Mouse (Mus musculus) hematopoietic stem cell, adult 5-6 weeks (primary cell): ENCODE measurements around the gene Mbnl2. TPM values are rescaled to one million over a fixed set of nuclear protein-coding genes. Genes with fewer than 3 reads are reported as not detected.
A peak's percentile ranks its signal among the peaks of the same experiment; 100 is the strongest.

ENCODE experiments used
- ATAC-seq, 2 experiments: fragments of 125-278 bp in 1 of 2; replicated peaks in 1 of 2; 2 replicates each; pipeline ENCODE4 v1.8.0; 2016 to 2017; ENCODE audit warnings: inconsistent platforms in 2 of 2, mild to moderate bottlenecking in 2 of 2, moderate number of reproducible peaks in 2 of 2, low read depth in 1 of 2, moderate TSS enrichment in 1 of 2; ENCODE audit not compliant: low FRiP score in 2 of 2, poor library complexity in 2 of 2, severe bottlenecking in 2 of 2, insufficient read depth in 1 of 2, low TSS enrichment in 1 of 2
- total RNA-seq: library from RNA; stranded (forward); fragments of 172-1452, 232-1000 nt; gene quantifications from 2 replicates; pipeline ENCODE4 v1.2.3, GENCODE M21; 2017

The Mbnl2 gene
- total RNA-seq, 1 experiment from 2014 or later = 78.6 TPM

DNA sequence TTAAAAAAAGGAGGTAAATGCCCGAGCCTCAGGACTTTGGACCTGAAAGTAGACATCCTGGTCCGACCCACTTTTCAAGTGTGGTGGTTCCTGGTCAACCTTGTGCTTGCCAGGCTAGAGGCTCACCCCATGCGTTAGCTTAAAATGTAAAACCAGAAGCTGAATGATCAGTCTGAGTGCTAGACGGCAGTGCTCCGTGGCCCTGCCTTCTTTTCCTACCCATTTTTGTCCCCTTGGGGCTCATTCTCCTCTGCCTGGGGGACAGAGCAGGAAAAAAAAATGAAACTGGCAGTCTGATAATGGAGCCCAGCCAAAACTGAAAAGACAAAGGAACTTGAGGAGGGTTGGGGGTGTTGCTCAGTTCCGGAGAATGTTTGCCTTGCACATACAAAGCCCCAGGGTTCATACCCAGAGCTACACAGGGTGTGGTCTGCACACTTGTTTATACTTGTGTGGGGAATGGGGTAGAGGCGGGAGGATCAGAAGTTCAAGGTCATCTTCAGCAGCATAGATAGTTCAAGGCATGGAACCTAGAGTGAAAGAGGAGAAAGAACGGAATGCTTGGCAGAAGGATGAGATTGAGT lies 87.0 kb downstream of the Mbnl2 start:
- ATAC-seq = peak in 1 of 2 experiments; percentile 33; a peak in 1 of 4 replicates

DNA sequence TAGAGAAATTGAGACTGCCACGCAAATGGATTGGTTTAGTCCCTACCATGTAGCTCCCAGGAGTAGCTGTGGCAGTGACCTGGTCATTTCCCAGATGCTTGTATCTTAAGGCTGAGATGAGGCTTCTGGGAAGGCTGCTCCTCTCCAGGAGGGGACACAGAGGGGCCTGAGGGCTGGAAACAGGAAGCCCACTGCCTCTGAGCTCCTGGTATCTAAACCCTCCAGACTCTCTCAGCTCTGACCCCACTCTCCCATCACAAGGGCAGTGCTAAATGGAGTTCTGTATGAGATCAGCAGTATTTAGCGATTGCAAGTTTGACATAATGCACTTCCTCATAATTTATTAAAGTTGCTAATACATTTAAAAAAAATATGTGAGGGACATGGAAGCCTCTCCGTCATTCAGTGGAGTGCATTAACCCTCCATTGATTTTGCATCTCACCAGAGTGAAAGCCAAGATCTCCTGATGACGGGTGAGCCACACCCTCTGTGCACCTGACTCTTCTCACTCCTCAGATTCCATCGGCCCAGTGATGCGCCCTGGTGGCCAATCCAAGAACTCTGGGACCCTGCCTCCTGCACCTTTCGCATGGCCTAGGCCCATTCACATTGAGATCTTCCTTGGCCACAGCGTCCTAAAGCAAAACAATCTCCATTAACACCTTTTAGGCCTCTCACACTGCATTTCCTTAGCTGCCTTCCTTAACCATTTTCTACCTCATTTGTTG lies 87.8 kb downstream of the Mbnl2 start:
- ATAC-seq = peak in 1 of 2 experiments; percentile 31; a peak in 1 of 4 replicates

DNA sequence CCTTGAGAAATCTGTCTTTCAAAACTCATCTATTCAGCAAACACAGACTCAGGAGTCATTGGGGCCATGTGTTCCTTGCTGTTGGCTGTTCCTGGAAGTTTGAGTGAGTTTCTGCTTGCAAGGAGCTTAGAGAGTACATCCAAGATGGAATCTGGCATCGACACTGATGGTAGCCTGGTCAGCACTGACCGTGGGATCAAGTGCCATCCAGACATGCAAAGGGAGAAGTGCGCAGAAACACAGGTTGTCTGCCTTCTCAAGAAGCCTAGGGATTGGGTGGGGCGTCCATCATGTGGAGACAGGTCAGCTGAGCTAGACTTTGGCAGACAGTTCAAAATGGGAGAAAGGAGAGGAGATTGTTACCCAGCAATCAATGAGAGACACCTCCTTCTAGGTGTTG lies 89.6 kb downstream of the Mbnl2 start:
- no peak for ATAC-seq

DNA sequence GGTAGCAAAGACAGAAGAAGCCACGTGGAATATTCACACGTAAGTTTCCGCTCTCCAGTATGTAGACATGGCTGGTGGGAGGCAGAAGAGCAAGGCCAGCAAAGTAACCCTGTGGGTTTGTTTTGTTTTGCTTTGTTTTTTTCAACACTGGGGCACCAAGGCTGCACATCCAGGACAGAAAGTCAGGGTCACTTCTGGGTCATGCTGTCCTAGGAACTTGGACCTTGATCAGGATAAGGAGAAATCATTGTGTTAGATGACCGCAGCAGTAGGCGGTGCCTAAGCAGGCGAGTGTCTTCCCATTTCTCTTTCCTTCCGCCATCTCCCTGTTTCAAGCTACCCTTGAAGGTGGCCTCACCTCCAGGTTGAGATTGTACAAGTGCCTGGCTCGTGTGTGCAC lies 91.5 kb downstream of the Mbnl2 start:
- no peak for ATAC-seq

DNA sequence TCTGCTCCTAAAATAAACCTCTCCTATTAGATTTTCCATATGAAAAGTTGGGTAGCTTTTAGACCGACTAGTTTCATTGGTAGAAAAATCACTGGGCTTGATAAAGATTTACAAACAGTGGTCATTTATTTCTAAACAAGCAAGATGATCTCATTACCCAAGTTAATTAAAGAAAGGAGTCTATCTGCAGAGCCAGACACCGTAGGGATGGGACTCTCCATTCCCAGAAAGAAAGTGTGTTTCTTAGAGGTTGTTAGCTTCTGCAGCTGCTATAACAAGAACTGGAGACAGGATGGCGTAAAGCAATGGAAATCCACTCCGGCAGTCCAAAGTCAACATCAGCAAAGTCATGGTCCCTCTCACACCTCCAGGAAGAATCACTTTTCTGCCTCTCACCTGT lies 92.1 kb downstream of the Mbnl2 start:
- ATAC-seq = no peak

DNA sequence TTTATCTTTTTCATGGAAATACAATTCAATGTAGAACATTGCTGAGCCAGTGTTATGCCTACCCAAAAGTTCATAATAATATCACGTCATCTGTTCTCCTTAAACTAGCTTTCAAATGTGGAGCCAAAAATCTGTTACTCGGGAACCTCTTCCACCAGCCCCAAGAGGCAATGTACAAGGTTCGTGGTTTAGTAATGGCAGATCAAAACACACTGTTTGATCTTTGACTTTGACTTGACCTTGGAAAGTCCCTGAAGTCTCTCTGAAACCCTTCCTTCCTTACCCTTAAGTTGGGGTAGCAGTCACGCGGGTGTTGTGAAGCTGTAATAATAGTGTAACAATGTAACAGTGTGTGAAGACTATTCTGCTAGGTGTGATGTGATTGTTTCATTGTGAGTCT lies 93.0 kb downstream of the Mbnl2 start:
- ATAC-seq = no peak

DNA sequence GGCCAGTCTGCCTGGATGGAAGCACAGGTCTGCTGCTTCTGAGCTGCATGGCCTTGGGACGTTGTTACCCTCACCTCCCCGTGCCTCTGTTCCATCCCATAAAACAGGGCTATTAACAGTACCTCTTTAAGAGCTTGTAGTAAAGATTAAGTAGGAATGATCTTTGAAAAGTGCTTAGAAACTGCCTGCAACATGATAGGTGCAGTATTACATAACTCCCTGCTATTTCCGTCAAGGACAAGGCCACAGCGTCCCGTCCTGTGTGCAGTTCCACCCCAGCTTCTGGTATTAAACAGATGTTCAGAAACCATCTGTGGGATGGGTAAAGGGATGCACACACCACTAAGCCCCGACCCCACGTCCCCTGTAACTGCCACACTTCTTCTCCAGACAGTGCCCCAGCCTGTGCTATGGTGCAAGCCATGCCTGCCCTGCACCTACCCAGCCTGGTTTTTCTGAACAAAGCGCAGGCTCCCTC lies 93.5 kb downstream of the Mbnl2 start:
- ATAC-seq = peak; percentile 34 to 51

DNA sequence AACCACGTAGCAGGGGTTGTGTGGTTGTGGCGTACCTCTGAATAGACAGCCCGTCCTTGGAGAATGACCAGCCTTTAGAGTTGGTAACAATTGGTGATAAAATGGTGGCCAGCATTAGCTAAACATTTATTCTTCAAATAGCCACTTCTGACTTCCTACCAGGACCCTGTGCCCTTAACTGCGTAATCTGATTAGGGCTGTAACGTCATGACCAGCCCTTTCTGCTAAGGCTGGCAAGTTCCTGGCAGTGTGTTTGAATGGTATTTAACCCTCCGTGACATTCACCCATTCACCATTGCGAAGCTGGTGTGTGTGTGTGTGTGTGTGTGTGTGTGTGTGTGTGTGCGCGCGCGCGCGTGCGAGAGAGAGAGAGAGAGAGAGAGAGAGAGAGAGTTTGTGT lies 94.6 kb downstream of the Mbnl2 start:
- no peak; a peak in 1 of 4 replicates for ATAC-seq

DNA sequence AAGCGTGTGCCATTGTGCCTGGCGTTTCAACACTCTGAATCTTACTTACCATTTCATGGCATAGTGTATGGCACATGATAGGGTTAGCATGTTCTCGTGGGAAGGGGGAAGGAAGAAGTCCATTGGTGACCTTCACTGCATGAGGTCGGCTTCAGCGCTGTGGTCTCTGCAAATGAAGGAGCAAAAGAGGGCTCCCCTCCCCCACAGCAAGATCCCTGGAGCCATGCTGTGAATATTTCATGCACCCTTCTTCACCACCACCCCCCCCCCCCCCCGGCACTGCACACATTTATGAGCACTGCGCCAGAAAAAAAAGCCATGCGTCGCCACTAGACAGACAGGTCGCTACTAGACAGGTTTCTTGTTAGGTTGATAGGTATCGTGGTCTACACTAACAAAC lies 95.2 kb downstream of the Mbnl2 start:
- no peak for ATAC-seq

DNA sequence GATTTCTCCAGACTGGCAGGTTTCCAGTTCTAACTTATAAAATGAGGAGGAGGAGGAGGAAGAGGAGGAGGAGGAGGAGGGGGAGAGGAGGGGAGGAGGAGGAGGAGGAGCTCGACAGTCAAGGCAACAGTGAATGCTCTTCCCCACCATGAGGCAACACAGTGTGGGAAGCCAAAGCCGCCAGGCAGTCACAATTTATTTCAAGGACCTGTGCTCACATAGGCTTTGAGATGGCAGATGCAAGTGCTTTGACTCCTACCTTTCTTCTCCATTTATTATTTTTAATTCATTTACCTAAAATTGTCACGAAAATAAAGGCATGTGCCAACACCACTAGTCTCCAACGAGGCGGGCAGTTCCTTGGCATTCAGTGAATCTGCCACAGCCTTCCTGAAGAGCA lies 95.7 kb downstream of the Mbnl2 start:
- ATAC-seq = no peak

DNA sequence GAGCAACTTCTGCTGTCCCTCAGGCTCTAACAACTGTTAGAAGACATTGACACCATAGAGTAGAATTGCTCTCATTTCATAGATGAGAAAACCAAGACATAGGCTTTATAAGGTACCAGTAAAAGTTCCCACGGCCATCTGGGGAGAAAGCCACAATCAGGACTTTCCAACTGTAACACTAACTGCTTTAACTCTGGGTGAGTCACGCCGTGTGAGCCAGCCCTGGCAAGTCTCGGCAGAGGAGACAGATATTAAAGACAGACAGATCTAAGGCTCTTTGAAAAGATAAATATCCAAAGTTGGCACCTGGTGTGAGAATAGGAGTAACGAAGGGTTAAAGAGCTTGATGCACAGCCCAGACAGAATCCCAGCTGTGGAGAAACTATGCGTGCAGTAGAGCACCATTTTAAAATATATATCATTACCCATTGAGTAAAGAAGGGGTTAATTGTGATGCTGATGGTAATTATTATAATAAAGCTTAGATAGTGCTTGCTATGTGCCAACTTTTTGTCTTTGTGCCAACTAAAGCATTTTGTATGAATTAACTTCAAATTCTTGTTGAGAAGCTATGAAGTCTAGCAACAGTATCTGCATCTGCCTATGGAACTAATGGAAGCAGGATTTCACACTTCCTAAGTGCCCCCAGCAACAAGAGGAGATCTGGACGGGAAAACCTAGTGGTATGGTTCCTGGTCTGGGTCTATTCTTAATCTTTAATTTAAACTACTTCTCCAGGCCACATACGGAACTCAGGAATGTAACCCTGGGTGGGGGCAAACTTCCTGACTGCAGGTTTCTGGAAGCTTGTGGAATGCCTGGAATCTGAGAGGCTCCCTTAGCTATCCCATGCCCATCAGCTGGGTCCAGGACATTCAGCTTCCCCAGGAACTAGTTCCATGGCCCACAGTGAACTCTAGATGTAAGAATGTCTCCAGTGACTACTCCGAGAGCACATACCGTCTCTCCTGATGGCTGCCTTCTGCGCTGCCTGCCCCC lies 97.9 kb downstream of the Mbnl2 start:
- no peak for ATAC-seq

DNA sequence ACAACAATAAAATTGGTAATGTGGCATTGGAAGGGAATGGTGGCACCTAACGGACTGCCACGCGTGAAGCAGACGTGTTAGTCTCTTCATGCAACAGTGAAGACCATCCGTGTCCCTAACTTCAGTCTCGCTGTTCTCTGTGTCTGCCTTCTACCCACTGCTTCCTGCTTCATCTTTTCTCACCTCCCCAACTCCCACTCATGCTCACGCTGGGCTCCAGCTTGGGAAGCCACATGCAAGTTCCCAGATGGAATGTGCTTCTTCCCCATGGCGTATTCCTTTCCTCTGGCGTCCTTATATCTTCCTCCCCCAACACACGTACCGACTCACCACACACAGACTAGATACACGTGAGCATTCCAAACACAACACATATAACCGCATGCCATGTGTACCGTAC lies 99.3 kb downstream of the Mbnl2 start:
- no peak for ATAC-seq

DNA sequence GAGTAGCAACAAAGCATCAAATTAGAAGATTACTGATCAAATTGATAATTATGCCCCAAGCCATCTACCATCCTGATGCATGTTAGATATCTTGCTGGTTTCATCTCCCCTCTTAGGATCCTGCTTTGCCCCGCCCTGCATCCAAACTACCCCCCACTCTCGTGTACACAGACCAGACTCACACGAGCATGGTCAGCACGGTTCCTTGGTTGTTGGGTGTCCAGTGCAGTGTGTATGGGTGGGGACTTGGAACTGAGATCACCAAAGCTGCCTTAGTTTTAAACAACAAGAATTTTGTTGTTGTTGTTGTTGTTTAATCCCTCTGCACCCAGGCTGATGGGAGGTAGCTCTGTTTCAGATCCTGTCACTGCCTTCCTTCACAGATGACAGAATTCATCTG lies 101.7 kb downstream of the Mbnl2 start:
- no peak for ATAC-seq

DNA sequence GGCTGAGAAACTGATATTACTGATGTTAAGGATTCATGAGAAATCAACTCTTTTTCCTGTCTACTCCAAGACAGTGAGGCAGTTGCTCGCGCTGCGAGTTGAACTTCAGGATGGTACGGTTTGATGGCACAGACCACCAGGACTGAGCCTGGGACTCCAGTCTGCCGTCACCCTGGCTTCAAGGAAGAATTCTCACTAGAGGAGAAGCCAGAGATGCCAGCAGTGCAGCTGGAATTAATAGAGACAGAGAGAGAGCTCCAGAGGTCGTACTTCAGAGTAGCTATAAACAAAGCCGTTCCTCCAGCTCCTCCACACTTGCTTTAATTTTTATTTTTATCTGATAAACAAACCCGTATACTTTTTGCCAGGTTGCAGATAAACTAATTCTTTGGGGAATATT lies 102.5 kb downstream of the Mbnl2 start:
- no peak for ATAC-seq

DNA sequence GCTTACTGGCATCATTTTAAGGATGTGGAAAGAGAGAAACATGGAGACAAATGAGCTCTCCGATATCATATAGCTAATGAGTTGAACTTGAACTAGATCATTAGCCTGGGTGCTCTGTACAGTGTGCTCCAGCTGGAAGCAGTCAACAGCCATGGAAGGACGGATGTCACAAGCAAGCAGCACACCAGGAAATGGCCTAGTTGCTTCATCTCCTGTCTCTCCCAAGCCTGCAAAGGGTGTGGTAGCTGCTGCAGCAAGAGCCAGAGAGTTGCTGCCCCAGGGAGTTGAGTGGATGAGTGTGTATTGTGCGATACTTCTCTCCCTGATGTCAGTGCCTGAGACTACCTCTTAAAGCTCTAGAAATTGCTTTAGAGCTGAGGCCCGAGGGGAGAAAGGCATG lies 104.2 kb downstream of the Mbnl2 start:
- peak in 1 of 2 experiments; percentile 51; a peak in 1 of 4 replicates for ATAC-seq

DNA sequence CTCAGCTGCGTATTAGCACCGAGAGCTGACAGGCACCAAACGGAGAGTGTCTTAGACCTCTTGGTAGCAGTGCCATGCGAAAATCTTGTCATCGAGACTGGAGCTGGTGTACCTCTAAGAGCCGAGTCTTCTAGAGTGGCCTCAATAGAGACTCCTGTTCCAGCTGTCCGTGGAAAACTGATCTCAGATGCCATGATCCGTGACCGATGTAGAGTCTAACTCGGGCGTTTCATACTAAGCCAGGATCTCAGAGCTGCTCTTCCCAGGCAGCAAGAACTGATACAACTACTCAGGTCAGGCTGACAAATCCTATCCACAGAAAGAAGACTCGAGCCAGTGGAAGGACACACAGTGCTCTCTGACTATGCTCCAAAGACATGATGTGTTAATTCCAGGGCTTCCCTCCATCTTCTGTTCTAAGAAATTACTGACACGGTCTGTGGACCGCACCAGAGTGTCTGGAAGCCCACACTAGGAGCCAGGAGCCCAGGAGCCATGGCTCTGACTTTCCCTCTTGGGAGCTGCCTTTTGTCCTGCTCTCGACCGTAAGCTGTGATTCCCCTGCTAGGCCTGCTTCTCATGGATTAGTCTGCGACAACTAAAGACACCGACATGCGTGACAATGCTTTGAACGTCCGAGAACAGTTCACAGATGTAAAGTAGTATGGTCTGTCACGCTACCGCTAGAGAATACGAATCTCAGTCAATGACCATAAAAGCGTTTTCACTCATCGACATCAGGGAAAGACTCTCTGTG lies 106.1 kb downstream of the Mbnl2 start:
- no peak for ATAC-seq

DNA sequence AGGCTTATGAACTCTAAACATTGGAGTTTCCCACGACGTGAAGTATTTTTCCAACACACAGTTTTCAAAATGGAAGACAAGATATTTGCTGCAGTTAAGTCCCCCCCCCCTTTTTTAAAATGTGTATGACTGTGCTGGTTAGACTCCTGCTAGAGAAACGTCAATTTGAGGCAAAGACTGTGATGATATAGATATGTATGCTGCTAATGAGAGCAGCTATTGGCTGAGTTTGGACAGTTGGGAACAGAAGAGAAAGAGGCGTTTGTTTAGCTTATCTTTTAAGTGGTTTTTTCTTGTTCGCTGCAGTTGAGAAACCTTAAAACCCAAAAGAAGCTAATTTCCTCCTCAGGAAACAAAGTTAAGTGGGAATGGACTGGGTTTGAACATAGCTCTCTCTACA lies 106.7 kb downstream of the Mbnl2 start:
- ATAC-seq = no peak
